Mouse (Mus musculus): ENCODE measurements at regions not wholly inside any gene's neighbourhood (a gene's known extent, or its start where the extent isn't known, plus 50 kb on each side); places are given as distances from the start of the nearest gene placed in this dataset.
A peak's percentile ranks its signal among the peaks of the same experiment; 100 is the strongest.
"Not testable (repeated sequence)": the region's sequence is repeated elsewhere in the genome, so short reads cannot be mapped to it uniquely, and the experiment has no call there.

GRCm38 (mm10) chr9:76407549-76407948, 83.9 kb upstream of the Hcrtr2 start:
- DNase-seq (ENCODE audit: low spot score): no peak

GRCm38 (mm10) chr9:76401897-76402670, 78.4 kb upstream of the Hcrtr2 start:
- not testable (repeated sequence) for DNase-seq (ENCODE audit: low spot score)

GRCm38 (mm10) chr9:76400900-76401299, 77.2 kb upstream of the Hcrtr2 start:
- DNase-seq (ENCODE audit: low spot score): no peak

- no peak for DNase-seq (ENCODE audit: low spot score)
These were observed 70.1 kb upstream of the Hcrtr2 start for GRCm38 (mm10) chr9:76393763-76394162.

DNA sequence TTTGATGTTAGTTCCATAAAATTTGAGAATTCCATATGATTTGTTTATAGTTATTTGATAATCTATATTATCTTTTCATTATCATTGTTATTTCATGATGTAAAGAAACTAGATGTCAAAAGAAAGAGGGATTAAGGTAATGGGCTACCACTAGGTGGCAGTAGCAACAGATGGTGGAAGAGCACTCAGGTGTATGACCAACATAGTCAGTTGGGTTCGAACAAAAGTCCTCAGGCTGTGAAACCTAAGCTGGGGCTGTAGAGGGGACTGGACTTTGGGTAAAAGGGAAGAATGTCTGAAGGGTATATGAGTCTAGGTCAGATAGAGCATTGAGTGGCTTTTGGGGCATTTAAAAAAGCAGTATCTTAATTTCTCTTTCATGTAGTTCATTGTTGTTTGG, 67.2 kb upstream of the Hcrtr2 start:
- peak; percentile 46 for DNase-seq (ENCODE audit: low spot score)
